Mouse (Mus musculus) thymus, postnatal 10 days (tissue): ENCODE data around the gene Nmt1.

Experiments
- DNase-seq, 2 experiments: peaks; one replicate each; pipeline ENCODE4 v3.0.0; 2021; ENCODE audit warnings: low spot score in 2 of 2

The Nmt1 gene

DNA sequence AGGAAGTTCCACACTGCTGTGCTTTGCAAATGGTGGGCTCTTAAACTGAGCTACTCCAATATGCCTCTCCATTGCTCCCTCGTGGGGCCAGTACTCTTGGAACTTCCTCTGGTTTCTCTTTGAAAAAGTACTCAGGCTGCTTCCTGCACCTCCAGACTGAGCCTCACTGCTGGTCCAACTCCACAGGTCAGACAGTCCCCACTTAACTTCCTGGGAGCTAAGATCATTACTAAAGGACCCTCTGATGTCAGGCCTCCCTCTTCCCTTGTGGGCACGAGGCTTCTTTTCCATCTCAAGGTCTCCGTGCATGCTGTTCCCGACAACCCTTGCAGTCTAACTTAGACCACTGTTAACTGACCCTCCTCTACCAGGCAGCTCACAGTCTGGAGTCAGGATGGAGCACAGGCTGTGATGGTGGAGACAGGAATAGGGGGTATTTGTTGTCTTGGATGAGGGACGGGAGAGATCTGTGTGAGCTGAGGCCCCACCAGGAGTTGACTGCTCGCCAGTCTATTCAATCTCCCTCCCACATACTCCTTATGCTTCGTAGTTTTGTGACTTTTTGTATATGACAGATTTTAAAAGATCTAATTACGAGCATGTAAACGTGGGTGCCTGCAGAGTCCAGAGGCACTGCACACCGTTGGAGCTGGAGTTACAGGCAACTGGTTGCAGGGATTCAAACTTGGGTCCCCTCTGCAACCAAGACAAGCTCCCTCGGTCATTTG is 22.6 kb upstream of the Nmt1 start:
- DNase-seq, result no peak

DNA sequence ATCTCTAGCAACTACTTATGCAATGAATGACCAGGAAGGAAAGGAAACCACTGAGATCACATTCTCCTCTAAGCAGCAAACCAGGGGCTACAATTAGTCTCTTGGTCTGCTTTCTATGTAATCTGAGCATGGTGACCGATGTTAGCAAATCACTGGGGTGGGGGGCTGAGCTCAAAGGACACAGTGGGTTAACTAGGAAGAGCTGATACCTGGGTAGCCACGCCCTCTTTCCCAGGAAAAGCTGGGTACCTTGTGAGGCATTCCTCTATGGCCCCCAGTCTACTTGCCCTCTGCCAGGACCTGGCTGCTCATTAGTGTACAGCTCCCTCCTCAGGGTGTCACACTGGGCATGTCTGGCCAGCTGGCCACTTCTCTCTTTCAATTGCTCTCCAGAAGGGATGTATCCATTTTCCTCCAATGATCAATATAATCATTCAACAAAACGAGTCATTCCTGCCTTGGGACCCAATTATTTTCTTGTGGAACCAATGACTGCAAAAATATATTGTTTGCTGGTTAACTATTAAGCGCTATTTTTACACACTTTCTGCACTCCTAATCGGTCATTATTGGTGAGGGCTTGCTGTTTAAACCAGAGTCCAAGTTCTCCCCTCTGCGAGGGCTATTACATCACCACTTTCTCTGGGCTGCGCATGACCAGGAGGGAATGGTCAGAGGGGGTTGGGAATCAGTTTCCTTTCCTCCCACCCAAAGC is 21.5 kb upstream of the Nmt1 start:
- no peak for DNase-seq

GRCm38 (mm10) chr11:103007001-103007340 is 21.0 kb upstream of the Nmt1 start:
- no peak for DNase-seq

DNA sequence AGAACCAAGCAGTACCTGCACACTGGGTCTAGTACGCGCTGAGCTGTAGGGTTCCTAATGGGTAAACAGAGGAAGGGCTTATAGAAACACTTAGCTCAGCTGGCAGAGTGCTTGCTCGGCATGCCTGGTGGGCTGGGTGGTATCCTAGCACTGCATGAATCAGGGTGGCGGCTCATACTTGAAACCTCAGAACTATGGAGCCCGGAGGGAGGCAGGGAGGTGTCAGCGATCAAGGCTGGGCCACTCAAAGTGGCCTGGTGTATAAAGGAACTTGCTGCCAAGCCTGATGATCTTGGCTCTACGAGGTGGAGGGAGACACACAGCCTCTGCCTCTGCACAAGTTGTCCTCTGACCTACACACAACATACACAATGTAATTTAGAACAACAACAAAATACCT is 19.4 kb upstream of the Nmt1 start:
- DNase-seq, result no peak

DNA sequence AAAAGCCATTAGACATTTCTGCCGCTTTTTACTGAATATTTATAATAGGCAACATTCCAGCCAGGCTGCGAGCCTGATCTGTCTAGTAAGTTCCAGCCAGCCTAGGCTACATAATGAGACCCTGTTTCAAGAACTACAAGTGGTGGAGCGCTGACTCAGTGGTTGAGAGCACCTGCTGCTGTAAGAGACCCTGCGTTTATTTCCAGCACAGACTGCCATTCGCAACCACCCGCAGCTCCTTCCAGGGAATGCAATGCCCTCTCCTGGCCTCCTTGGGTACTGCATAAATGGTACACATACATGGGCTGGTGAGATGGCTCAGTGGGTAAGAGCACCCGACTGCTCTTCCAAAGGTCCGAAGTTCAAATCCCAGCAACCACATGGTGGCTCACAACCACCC is 18.8 kb upstream of the Nmt1 start:
- peak in 1 of 2 experiments; percentile 34 for DNase-seq

DNA sequence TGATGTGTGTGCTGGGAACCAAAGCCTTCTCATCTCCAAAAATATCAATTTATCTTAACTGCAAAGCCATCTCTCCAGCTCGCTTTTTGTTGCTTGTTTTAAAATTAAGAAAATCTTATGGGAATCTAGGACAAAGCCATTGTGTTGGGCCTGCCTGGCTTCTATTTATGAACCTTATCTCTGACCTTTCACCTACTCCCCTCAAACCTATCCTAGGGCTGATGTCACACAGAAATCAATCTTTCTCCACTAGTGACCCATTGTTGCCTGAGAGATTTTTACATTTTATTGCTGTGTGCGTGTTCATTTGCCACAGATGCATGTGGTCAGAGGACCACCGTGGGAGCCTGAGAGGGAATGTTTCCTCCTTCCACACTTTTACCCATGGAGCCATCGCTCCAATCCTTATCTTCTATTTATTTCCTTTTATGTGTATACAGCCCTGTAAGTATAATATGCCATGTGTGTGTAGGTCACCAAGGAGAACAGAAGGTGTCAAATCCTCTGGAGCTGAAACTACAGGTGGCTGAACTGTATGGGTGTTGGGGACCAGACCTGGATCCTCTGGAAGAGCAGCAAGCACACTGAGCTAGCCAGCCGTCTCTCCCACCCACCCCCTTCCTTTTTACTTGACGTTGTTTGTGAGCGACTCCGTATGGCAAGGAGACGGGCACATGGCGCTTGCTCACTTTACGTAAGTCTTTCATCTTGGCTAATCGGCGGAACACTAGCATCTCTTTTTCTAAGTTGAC is 17.4 kb upstream of the Nmt1 start:
- no peak for DNase-seq

DNA sequence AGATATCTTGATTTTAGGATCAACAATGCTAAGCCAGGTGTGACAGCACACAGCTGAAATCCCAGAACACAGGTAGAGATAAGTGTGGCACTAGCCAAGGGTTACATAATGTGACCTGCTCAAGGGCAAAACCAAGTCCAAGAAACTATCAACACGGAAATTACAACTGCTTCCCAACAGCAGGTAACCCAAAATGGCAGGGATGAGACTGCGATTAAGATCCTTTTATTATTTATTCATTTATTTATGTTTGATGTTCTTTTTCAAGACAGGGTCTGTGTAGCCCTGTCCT is 16.8 kb upstream of the Nmt1 start:
- DNase-seq, result no peak

DNA sequence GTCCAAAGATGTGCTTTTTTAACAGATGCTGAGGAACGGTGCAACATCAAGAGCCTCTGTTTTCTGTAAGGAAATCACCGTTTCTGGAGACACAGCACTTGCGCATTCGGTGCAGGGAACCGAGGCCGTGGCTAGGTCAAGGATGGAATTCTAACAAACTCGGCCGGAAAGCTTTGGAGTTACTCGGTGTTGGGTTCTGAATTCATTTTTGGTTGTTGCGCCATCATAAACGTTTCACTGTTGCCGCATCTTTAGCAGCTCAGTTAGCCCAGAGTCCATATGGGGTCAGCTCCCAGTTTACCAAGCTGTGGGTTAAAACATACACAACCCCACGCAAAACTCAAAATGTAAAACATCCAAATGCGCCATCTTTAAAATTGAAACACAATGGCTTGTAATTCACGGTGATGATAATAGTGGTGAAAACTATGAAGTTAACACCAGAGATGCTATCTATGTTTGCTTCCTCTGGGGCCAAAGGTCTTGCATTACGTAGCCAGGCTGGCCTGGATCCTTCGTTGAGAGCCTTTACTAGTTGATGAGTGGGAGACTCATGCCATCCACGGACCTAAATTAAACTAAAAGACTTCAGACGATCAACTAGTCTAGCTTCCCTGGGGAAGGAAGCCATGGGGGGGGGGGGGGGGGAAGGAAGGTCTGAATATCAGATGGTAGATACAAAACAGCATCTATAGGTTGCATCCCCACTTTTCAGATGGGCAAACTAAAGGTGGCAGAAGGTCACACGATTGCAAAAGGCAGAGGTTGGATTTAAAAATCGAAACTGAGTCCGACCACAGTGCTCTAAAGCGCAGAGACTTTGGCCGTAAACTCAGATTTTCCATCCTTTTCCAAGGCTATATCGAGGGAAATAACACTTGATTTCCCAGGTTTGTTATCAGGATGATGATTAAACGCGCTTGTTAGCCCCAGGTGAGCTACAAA is 11.8 kb upstream of the Nmt1 start:
- DNase-seq, result no peak

- DNase-seq, result peak; percentile 91 to 94
Measured at GRCm38 (mm10) chr11:103016930-103017329, 11.1 kb upstream of the Nmt1 start.

GRCm38 (mm10) chr11:103017661-103018060 is 10.3 kb upstream of the Nmt1 start:
- no peak for DNase-seq

- no peak for DNase-seq
Measured at GRCm38 (mm10) chr11:103018860-103019259, 9.1 kb upstream of the Nmt1 start.

DNA sequence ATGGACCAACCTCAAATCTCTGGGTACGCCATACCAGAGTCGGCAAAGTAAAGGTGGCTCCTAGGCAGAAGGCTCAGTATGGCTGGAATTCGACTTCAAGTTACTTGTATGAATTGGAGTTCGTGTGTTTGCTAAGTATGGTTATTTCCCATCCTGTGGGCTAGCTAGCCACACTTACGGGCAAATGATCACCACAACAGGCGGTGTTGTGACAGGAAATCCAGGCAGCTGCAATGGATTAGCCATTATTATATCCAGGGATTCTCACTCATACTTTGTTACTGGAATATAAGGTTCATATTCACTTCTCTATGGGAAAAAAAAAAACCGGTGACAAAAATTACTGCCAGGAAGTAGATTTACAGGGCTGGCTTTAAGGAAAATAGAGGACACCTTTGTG is 8.7 kb upstream of the Nmt1 start:
- DNase-seq, result no peak

DNA sequence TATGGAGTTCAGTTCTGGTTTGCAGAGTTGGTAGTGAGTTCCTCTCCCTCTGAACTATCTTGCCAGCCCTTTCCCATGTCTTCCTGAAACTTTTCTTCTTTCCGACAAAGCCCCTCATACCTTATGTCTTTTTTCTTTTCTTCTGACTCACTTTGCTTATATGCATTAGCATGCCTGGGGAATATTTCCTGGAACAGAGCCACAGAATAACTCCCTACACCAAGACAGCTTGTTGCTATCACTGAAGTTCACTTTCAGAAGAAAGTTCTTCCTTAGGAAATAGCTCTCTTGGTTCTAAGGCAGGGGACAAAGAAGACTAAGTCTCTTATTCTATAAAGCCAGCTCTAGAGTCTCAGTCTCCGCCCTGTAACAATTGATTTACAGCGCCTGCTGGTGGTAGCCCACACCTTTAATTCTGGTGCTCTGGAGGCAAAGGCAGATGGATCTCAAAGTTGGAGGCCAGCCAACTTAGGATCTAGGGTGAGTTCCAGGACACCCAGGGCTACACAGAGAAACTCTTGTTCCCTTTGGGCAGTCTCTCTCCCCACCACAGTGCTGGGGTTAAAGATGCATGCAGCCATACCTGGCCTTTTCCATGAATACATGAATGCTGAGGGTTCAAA is 7.2 kb upstream of the Nmt1 start:
- DNase-seq, result no peak

DNA sequence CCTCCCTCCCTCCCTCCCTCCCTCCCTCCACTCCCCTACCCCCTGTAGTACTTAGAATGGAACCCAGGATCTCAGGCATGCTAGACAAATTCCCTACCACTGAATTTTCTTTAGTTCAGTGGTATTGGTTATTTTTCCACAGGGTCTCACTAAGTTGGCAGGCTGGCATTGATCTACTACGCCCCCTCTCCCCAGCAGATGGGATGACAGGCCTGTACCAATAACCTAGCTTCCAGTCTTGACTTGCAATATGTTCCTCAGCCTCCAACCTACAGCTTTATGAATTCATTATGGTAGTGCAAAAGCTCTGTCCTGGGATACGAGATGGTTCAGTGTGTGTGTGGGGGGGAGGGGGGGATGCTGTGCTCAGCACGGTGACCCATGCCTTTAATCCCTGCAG is 4.0 kb upstream of the Nmt1 start:
- DNase-seq, result no peak

- no peak for DNase-seq
Measured at GRCm38 (mm10) chr11:103026901-103027300, 1.1 kb upstream of the Nmt1 start.

- no peak for DNase-seq
Measured at GRCm38 (mm10) chr11:103027570-103028175, 317 bp upstream of the Nmt1 start.

GRCm38 (mm10) chr11:103033030-103033429 is 5.0 kb downstream of the Nmt1 start:
- no peak for DNase-seq

DNA sequence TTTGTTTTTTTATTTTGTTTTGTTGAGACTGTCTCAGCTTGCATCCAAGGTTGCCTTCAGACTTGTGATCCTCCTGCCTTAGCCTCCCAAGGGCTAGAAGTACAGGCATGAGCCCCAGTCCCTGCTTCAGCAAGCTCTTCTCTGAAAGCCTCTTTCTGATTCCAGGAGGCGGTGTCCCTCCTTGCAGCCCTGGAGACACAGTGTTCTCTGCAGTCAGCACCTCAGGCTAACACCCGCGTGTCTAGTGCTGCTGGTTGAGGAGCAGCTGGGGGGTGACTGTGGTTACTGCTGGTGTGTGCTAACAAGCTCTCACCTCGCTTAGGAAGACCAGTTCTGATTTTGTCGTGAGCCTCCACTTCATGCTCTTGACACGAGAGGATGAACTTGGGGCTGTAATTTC is 7.0 kb downstream of the Nmt1 start:
- DNase-seq, result no peak

DNA sequence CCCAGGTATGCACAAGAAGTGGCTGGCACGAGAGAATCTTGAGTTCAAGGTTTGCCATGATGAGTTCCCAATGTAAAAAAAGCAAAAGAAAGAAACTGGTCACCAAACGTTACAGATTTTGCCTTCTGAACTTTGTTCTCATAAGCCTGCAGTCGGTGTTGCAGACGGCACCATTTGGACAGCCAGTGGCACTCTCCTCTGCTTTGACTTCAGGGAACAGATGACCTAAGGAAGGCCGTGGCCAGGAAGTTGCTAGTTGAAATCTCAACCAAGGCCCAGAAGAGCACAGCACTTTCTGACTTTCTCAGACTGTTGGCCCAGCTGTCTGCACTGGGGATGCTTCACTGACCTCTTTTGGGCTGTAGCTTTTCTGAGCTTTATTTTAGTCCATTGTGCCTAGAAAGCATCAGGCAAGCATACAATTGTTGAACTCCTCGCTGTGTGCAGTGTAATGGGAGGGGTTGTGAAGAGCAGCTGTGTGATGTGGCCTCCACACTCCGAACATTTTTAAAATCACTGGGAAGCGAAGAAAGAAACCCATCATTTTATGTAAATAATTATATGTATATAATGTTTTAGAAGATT is 9.0 kb downstream of the Nmt1 start:
- no peak for DNase-seq

GRCm38 (mm10) chr11:103038037-103038436 is 10.0 kb downstream of the Nmt1 start:
- no peak for DNase-seq

DNA sequence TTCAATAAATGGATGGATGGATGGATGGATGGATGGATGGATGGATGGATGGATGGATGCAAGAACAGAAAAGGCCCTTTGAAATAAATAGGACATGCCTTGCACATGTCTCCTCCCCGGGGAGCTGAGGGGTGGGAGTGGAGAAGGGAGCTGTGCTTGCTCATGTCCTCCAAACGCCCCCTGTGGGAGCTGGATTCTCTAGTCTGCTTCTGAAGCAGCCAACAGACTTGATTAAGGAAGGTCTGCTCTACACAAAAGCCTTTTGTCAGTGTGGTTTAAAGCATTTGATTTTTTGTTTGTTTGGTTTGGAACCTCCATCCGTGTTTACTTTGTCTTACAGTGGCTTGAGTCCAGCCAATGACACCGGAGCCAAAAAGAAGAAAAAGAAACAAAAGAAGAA is 14.8 kb downstream of the Nmt1 start:
- DNase-seq, result no peak
